Mouse (Mus musculus): ENCODE measurements around the gene Setmar. TPM values are rescaled to one million over a fixed set of nuclear protein-coding genes. Genes with fewer than 3 reads are reported as not detected.

Gene Setmar
- polyA plus RNA-seq, 1 experiment: 0.98 TPM

DNA sequence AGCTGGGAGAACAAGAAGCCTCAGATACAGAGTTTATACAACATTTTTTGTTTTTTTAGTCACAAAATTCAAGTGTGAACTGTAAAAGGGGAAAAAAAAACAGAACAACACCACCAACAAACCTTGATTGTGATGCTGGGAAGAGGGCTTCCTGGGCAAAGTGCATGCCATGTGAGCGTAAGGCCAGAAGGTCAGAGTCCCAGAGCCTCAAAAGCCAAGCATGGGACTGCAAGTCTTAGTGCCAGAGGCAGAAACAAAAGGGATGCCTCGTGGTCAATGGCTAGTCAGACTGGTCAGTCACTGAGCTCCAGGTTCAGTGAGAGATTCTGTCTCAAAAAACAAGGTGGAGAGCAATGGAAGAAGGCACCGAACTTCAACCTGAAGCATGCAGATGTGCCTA is 27.8 kb downstream of the Setmar start:
- TF ChIP-seq CTCF (IDR thresholded peaks at IDR 0.05; ENCODE audit: extremely low read depth, insufficient read length, insufficient replicate concordance, low read depth, low read length): no peak
- TF ChIP-seq POLR2A (IDR thresholded peaks at IDR 0.05; ENCODE audit: low read depth, low read length): no peak
- Histone ChIP-seq H3K27ac (ENCODE audit: insufficient read depth, low read depth, low read length) (no peak overlapping the region), H3K27me3 (ENCODE audit: control insufficient read depth, insufficient read depth, low read length) (no peaks in the 10 kb centered on the region), H3K4me1 (ENCODE audit: control insufficient read depth, insufficient read depth, insufficient read length, low read length) (no peaks in the 10 kb centered on the region), H3K36me3 (ENCODE audit: control insufficient read depth, insufficient read depth, low read length) (no peaks in the 10 kb centered on the region), H3K4me3 (ENCODE audit: low read depth, low read length) (no peak overlapping the region)
- WGBS: 73% methylated on average over 3 of the region's 3 CpGs

DNA sequence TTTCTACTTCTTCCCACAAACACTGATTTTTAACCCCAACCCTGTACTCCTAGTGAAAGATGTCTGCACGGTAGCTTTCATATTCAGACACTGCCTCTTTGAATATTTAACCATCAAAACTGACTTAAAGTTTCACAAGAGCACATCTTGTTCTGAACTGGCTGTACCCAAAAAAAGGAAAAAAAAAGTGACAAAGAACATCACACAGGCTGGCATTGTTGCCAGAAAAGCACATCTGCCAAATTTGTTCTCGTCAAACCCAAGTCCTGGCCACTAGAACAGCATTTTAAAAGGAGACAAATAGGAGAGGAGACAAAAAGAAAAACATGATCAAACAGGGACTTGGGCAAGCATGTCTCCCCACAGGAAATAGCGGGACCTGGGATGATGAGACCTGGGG is 28.6 kb downstream of the Setmar start:
- WGBS: 78% methylated on average over 3 of the region's 3 CpGs
- Histone ChIP-seq H3K36me3 (ENCODE audit: control insufficient read depth, insufficient read depth, low read length) (no peaks in the 10 kb centered on the region), H3K27me3 (ENCODE audit: control insufficient read depth, insufficient read depth, low read length) (no peaks in the 10 kb centered on the region), H3K4me3 (ENCODE audit: low read depth, low read length) (no peak overlapping the region), H3K4me1 (ENCODE audit: control insufficient read depth, insufficient read depth, insufficient read length, low read length) (no peaks in the 10 kb centered on the region), H3K27ac (ENCODE audit: insufficient read depth, low read depth, low read length) (no peak overlapping the region)
- TF ChIP-seq POLR2A (IDR thresholded peaks at IDR 0.05; ENCODE audit: low read depth, low read length) (no peak), CTCF (IDR thresholded peaks at IDR 0.05; ENCODE audit: extremely low read depth, insufficient read length, insufficient replicate concordance, low read depth, low read length) (no peak)

DNA sequence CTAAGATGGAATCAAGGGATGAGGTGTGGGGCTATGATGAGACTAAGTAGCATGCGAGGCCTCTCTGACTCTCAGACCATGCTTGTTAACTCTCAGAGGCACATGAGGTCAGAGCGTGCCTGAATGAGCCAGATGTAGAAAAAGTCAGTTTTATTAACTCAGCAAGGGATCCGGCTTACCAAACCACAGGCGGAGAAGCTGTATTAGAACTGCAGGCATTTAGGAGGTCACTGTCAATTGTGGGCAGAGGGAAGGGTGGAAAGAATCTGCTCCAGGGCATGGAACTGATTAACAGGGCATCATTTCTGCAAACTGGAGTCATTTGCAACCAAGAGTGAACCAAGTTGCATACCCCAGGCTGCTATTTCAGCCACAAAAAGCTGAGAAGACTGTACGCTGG is 30.6 kb downstream of the Setmar start:
- H3K36me3 ChIP-seq (ENCODE audit: control insufficient read depth, insufficient read depth, low read length): no peaks in the 10 kb centered on the region
- no peak overlapping the region for H3K27ac ChIP-seq (ENCODE audit: insufficient read depth, low read depth, low read length)
- no peaks in the 10 kb centered on the region for H3K27me3 ChIP-seq (ENCODE audit: control insufficient read depth, insufficient read depth, low read length)
- WGBS: 85% methylated on average over 5 of the region's 5 CpGs
- H3K4me1 ChIP-seq (ENCODE audit: control insufficient read depth, insufficient read depth, insufficient read length, low read length): no peaks in the 10 kb centered on the region
- no peak overlapping the region for H3K4me3 ChIP-seq (ENCODE audit: low read depth, low read length)
- no peak for TF ChIP-seq POLR2A (IDR thresholded peaks at IDR 0.05; ENCODE audit: low read depth, low read length)
- no peak for TF ChIP-seq CTCF (IDR thresholded peaks at IDR 0.05; ENCODE audit: extremely low read depth, insufficient read length, insufficient replicate concordance, low read depth, low read length)

DNA sequence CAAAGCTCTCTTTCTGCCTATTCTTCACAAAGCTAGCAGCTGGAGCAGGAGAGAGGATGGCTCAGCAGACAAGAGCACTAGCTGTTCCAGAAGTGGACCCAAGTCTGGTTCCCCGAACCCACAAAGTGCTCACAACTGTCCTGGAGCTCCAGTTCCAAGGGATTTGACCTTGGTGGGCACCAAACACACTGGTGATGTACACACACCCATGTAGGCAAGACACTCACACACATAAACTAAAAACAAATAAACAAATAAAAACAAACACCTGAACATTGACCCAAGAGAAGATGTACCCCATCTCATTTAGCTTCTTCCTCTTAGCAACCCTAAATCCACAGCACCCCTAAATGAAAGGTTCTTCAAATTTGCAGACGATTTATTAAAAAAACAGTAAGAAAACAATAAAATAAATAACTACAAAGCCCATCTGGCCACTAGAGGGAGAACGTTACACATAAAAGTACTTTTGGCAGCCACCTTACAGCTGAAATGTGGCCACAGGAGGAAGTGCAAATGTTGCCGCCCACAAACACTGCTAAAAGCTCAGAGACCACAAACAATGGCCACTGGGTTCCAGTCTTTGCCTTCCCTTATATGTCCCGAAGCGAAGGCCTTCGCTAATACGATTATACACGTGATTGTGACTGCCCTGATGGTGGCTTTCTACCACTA is 33.5 kb downstream of the Setmar start:
- Histone ChIP-seq H3K4me1 (ENCODE audit: control insufficient read depth, insufficient read depth, insufficient read length, low read length) (no peaks in the 10 kb centered on the region), H3K27ac (ENCODE audit: insufficient read depth, low read depth, low read length) (no peak overlapping the region), H3K36me3 (ENCODE audit: control insufficient read depth, insufficient read depth, low read length) (no peaks in the 10 kb centered on the region), H3K4me3 (ENCODE audit: low read depth, low read length) (no peak overlapping the region), H3K27me3 (ENCODE audit: control insufficient read depth, insufficient read depth, low read length) (no peaks in the 10 kb centered on the region)
- 12% methylated on average over 9 of the region's 9 CpGs for WGBS
- TF ChIP-seq POLR2A (IDR thresholded peaks at IDR 0.05; ENCODE audit: low read depth, low read length): no peak
- peak; percentile 44; the same call in 1 of the 2 replicates for TF ChIP-seq CTCF (IDR thresholded peaks at IDR 0.05; ENCODE audit: extremely low read depth, insufficient read length, insufficient replicate concordance, low read depth, low read length)

DNA sequence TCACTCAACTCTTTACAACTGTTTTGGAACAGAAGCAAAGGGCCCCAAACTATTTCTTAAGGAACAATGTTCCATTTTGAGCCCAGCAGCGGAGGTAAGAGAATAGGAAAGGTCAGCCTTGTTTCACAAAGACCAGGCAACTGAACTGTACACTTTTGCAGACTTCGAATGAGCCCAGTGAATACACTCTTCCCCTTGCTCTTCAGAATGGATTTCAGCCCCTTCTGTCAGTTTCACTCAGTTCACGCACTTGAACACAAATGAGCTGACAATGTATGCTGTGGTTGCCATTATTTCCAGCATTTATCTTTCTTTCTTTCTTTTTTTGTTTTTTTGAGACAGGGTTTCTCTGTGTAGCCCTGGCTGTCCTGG is 34.0 kb downstream of the Setmar start:
- no peak overlapping the region for H3K4me3 ChIP-seq (ENCODE audit: low read depth, low read length)
- H3K27me3 ChIP-seq (ENCODE audit: control insufficient read depth, insufficient read depth, low read length): no peaks in the 10 kb centered on the region
- WGBS: 80% methylated on average over 3 of the region's 3 CpGs
- H3K4me1 ChIP-seq (ENCODE audit: control insufficient read depth, insufficient read depth, insufficient read length, low read length): no peaks in the 10 kb centered on the region
- no peak for TF ChIP-seq CTCF (IDR thresholded peaks at IDR 0.05; ENCODE audit: extremely low read depth, insufficient read length, insufficient replicate concordance, low read depth, low read length)
- no peak for TF ChIP-seq POLR2A (IDR thresholded peaks at IDR 0.05; ENCODE audit: low read depth, low read length)
- no peak overlapping the region for H3K27ac ChIP-seq (ENCODE audit: insufficient read depth, low read depth, low read length)
- H3K36me3 ChIP-seq (ENCODE audit: control insufficient read depth, insufficient read depth, low read length): no peaks in the 10 kb centered on the region

DNA sequence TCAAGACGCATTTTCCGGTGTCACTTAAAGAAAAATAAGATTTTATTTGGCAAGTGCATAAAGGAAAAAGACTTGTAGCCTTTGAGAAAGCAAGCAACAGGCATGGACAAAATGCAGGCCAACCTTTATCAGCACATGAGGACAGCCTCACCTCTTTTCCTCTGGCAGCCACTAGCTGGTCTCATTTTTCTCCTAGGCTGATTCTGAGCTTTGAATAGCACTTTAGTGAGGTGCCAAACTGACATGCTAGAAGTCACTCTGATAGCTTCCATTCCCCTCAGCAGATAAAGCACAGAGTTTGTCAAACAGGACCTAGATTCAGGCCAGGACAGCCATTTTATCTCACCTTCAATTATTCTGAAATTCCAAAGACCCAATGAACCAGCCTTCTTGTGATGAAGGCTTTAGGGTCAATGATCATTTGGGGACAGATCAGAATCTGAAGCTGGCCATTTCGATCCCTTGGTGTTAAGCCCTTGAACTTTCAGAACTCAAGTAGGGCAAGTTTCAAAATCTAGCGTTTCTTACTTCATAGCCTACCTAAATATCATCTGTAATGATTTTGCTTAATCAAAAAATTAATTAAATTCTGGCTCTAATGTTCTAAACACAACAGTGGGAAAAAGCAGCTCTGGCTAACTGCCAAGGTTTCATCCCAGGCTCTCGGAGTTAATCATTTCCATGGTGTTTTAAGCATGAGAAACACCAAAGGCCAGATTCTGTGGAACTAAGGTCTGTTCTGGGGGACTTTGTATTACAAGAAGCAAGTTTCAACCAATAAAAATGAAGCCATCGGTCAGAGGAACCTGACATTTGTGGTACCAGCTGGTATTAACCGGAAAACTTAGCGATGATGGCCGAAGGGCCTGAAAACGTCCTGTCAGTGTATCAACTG is 37.3 kb downstream of the Setmar start:
- 59% methylated on average over 10 of the region's 10 CpGs for WGBS
- H3K4me3 ChIP-seq (ENCODE audit: low read depth, low read length): no peak overlapping the region
- no peaks in the 10 kb centered on the region for H3K27me3 ChIP-seq (ENCODE audit: control insufficient read depth, insufficient read depth, low read length)
- no peak overlapping the region for H3K27ac ChIP-seq (ENCODE audit: insufficient read depth, low read depth, low read length)
- TF ChIP-seq CTCF (IDR thresholded peaks at IDR 0.05; ENCODE audit: extremely low read depth, insufficient read length, insufficient replicate concordance, low read depth, low read length) (no peak), POLR2A (IDR thresholded peaks at IDR 0.05; ENCODE audit: low read depth, low read length) (no peak)
- H3K36me3 ChIP-seq (ENCODE audit: control insufficient read depth, insufficient read depth, low read length): no peaks in the 10 kb centered on the region
- no peaks in the 10 kb centered on the region for H3K4me1 ChIP-seq (ENCODE audit: control insufficient read depth, insufficient read depth, insufficient read length, low read length)

DNA sequence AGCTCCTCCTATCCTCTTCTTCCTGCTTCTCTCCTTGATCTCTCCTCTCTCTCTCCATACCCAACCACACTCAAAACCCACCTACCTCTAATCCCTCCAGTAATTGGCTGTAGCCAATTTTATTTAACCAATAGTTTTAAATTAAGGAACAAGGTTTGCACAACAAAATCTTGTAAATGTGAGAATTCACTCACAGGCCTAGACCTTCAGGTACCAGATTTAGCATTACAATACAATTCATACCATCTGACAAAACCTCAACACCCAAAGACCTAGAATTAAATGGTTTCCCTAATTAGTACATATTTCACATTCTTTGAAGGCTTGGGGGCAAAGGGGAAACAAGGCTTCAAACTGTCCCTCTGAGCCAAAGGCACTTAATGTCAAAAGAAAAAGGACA is 42.5 kb downstream of the Setmar start:
- H3K36me3 ChIP-seq (ENCODE audit: control insufficient read depth, insufficient read depth, low read length): peaks cover 5% of the 10 kb centered on the region
- no peak overlapping the region for H3K27ac ChIP-seq (ENCODE audit: insufficient read depth, low read depth, low read length)
- no peaks in the 10 kb centered on the region for H3K27me3 ChIP-seq (ENCODE audit: control insufficient read depth, insufficient read depth, low read length)
- TF ChIP-seq CTCF (IDR thresholded peaks at IDR 0.05; ENCODE audit: extremely low read depth, insufficient read length, insufficient replicate concordance, low read depth, low read length): no peak
- no peak for TF ChIP-seq POLR2A (IDR thresholded peaks at IDR 0.05; ENCODE audit: low read depth, low read length)
- H3K4me3 ChIP-seq (ENCODE audit: low read depth, low read length): no peak overlapping the region
- no peaks in the 10 kb centered on the region; the same call in 1 of the 2 replicates for H3K4me1 ChIP-seq (ENCODE audit: control insufficient read depth, insufficient read depth, insufficient read length, low read length)

All from small intestine, adult 2 months (tissue).